Mouse (Mus musculus): Measurements from ENCODE around the gene Samd4b.
"Not testable (repeated sequence)": the region's sequence is repeated elsewhere in the genome, so short reads cannot be mapped to it uniquely, and the experiment has no call there.

DNA sequence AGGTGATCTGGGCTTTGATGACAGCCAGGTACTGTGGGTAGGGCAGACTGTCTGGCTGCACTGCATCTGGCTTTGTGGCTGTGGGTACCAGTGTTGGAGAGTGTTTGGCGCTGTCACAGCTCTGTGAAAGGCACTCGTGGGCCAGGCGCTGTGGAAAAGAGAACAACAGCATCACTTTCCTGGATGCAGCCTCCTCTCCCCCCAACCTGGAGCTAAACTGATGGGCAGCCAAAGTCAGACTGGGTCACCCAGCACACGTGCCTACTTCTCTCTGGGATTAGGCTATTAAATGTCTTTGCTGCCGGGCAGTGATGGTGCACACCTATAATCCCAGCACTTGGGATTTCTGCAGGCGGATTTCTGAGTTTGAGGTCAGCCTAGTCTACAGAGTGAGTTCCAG lies 211.1 kb downstream of the Samd4b start:
- TF ChIP-seq ZNF384 (IDR thresholded peaks at IDR 0.05; ENCODE audit: low read depth, low read length); CHD2 (IDR thresholded peaks at IDR 0.05; ENCODE audit: low read depth, low read length); MAFK (IDR thresholded peaks at IDR 0.05; ENCODE audit: insufficient read depth, low read depth, low read length); HCFC1 (IDR thresholded peaks at IDR 0.05; ENCODE audit: borderline replicate concordance, insufficient read depth, low read length); ZC3H11A (IDR thresholded peaks at IDR 0.05; ENCODE audit: borderline replicate concordance, low read depth, low read length): not testable (repeated sequence)
